Mouse (Mus musculus) liver, adult 2 months (tissue): Measurements from ENCODE around the gene E130308A19Rik.

Source experiments
- CTCF ChIP-seq: fragments of 200-500 bp; IDR thresholded peaks from 2 replicates; pipeline ENCODE4 v1.5.1; 2011; ENCODE audit warnings: low read depth, low read length, control low read depth
- POLR2A ChIP-seq: fragments of 200-500 bp; IDR thresholded peaks from 2 replicates; pipeline ENCODE4 v1.6.1; 2011; ENCODE audit warnings: low read length, control low read depth; ENCODE audit not compliant: insufficient read depth; ENCODE audit errors: extremely low read depth

- peak; percentile 42; the same call in 1 of the 2 replicates for TF ChIP-seq CTCF
- no peak for TF ChIP-seq POLR2A
Observed at GRCm38 (mm10) chr4:59739321-59739720, 113.3 kb downstream of the E130308A19Rik start.
